Mouse (Mus musculus): Measurements from ENCODE around the gene Mios. TPM values are rescaled to one million over a fixed set of nuclear protein-coding genes. Genes with fewer than 3 reads are reported as not detected.
A peak's percentile ranks its signal among the peaks of the same experiment; 100 is the strongest.

The Mios gene
- polyA plus RNA-seq, 1 experiment from 2014 or later = 23.5 TPM

- Histone ChIP-seq H3K9ac (ENCODE audit: low read length) (no peak overlapping the region), H3K4me2 (ENCODE audit: low read depth, low read length) (no peak overlapping the region), H3K9me3 (ENCODE audit: control insufficient read depth, low read length) (no peaks in the 10 kb centered on the region), H3K36me3 (ENCODE audit: control insufficient read depth, insufficient read depth, low read length) (no peaks in the 10 kb centered on the region), H3K4me3 (ENCODE audit: low read length) (no peak overlapping the region), H3K27me3 (ENCODE audit: control insufficient read depth, insufficient read depth, low read depth, low read length) (no peaks in the 10 kb centered on the region), H3K4me1 (replicated peaks; ENCODE audit: control insufficient read depth, insufficient read depth, low read length) (no peaks in the 10 kb centered on the region), H3K27ac (ENCODE audit: low read length) (no peak overlapping the region)
- WGBS = 58% methylated on average over 3 of the region's 3 CpGs
- ATAC-seq (ENCODE audit: low read depth) = no peak
Measured at GRCm38 (mm10) chr6:8189917-8190316, 19.1 kb upstream of the Mios start.

- Histone ChIP-seq H3K4me1 (replicated peaks; ENCODE audit: control insufficient read depth, insufficient read depth, low read length) (no peaks in the 10 kb centered on the region), H3K27me3 (ENCODE audit: control insufficient read depth, insufficient read depth, low read depth, low read length) (no peaks in the 10 kb centered on the region), H3K4me2 (ENCODE audit: low read depth, low read length) (no peak within 1 kb of the TSS), H3K4me3 (ENCODE audit: low read length) (no peak within 1 kb of the TSS), H3K27ac (ENCODE audit: low read length) (no peak within 1 kb of the TSS), H3K36me3 (ENCODE audit: control insufficient read depth, insufficient read depth, low read length) (no peaks in the 10 kb centered on the region), H3K9me3 (ENCODE audit: control insufficient read depth, low read length) (no peaks in the 10 kb centered on the region; the same call in 1 of the 2 replicates), H3K9ac (ENCODE audit: low read length) (no peak within 1 kb of the TSS)
- no peak for ATAC-seq (ENCODE audit: low read depth)
Measured at GRCm38 (mm10) chr6:8192517-8192916, 16.5 kb upstream of the Mios start, which contains the start of gene Col28a1. TSS of gene Col28a1 (minus strand) at chr6:8192617.

DNA sequence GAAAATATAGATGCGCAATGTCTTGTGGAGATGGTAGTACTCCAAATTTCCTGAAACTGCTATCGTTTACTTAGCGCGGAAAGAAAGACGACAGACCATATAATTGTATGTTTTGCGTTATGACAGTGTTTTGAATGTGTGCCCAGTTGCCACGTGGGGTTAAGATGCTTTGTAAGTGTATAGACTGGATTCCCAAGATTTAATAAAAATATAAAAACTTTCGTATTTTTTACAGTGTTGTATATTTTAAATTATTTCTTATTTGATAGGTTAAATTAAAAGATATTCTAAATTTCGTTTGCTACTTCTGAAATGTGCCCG lies 804 bp downstream of the Mios start:
- WGBS = 8% methylated on average over 10 of the region's 10 CpGs
- H3K27ac ChIP-seq (ENCODE audit: low read length) = peak overlapping the region; percentile 96
- H3K27me3 ChIP-seq (ENCODE audit: control insufficient read depth, insufficient read depth, low read depth, low read length) = no peaks in the 10 kb centered on the region
- peak overlapping the region; percentile 65 for H3K4me2 ChIP-seq (ENCODE audit: low read depth, low read length)
- peaks cover 3% of the 10 kb centered on the region; the same call in 1 of the 2 replicates for H3K36me3 ChIP-seq (ENCODE audit: control insufficient read depth, insufficient read depth, low read length)
- H3K9ac ChIP-seq (ENCODE audit: low read length) = peak overlapping the region; percentile 92
- ATAC-seq (ENCODE audit: low read depth) = no peak
- peaks cover 7% of the 10 kb centered on the region for H3K4me1 ChIP-seq (replicated peaks; ENCODE audit: control insufficient read depth, insufficient read depth, low read length)
- H3K4me3 ChIP-seq (ENCODE audit: low read length) = peak overlapping the region; percentile 80
- H3K9me3 ChIP-seq (ENCODE audit: control insufficient read depth, low read length) = no peaks in the 10 kb centered on the region

DNA sequence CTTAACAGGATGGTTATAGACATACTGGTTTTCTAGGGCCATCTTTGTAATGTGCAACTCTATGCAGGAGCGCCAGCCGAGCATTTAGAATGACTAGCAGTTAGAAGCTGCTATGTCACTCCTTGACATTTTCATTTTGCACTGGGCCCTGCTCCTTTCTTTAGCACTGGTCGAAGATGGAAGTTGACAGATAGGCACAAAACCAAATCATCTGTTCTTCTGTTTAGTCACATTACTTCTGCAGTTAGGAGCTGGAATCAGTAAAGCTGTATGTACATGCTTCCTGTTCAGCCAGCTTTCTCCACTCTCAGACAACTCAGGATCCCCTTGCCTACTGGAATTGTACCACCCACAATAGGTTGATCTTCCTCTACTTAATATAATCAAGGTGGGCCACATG lies 1.6 kb downstream of the Mios start:
- ATAC-seq (ENCODE audit: low read depth) = no peak
- Histone ChIP-seq H3K4me2 (ENCODE audit: low read depth, low read length) (no peak overlapping the region), H3K27ac (ENCODE audit: low read length) (no peak overlapping the region), H3K4me3 (ENCODE audit: low read length) (no peak overlapping the region), H3K9me3 (ENCODE audit: control insufficient read depth, low read length) (no peaks in the 10 kb centered on the region), H3K9ac (ENCODE audit: low read length) (no peak overlapping the region), H3K27me3 (ENCODE audit: control insufficient read depth, insufficient read depth, low read depth, low read length) (no peaks in the 10 kb centered on the region), H3K4me1 (replicated peaks; ENCODE audit: control insufficient read depth, insufficient read depth, low read length) (peaks cover 5% of the 10 kb centered on the region), H3K36me3 (ENCODE audit: control insufficient read depth, insufficient read depth, low read length) (peaks cover 10% of the 10 kb centered on the region; the same call in 1 of the 2 replicates)
- WGBS = 83% methylated on average over 3 of the region's 3 CpGs

- no peak for ATAC-seq (ENCODE audit: low read depth)
- Histone ChIP-seq H3K4me1 (replicated peaks; ENCODE audit: control insufficient read depth, insufficient read depth, low read length) (no peaks in the 10 kb centered on the region), H3K4me3 (ENCODE audit: low read length) (no peak overlapping the region), H3K27ac (ENCODE audit: low read length) (no peak overlapping the region), H3K9ac (ENCODE audit: low read length) (no peak overlapping the region), H3K4me2 (ENCODE audit: low read depth, low read length) (no peak overlapping the region), H3K9me3 (ENCODE audit: control insufficient read depth, low read length) (no peaks in the 10 kb centered on the region), H3K27me3 (ENCODE audit: control insufficient read depth, insufficient read depth, low read depth, low read length) (no peaks in the 10 kb centered on the region), H3K36me3 (ENCODE audit: control insufficient read depth, insufficient read depth, low read length) (peaks cover 10% of the 10 kb centered on the region; the same call in 1 of the 2 replicates)
- WGBS = 78% methylated on average over 3 of the region's 3 CpGs
Measured at GRCm38 (mm10) chr6:8227035-8227434, 18.0 kb downstream of the Mios start.

DNA sequence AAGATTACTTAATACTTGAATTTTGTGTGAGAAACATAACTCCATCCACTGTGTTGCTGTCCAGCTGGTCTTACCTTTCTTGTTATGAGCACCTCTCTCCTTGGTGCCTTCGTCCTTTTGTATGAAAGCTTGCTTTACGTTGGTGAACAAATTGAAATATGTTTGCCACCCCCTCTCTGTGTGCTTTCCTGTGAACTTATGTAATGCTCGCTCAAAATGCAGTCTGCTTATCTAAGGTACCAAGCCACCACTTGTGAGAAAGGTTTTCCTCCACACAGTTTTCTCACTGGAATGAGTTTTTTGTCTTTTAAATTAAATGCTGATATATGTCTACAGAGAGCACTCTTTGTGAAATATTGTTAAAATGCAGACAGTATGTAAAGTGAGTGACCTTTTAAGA lies 19.6 kb downstream of the Mios start:
- no peak overlapping the region for H3K9ac ChIP-seq (ENCODE audit: low read length)
- H3K36me3 ChIP-seq (ENCODE audit: control insufficient read depth, insufficient read depth, low read length) = peaks cover 14% of the 10 kb centered on the region; the same call in 1 of the 2 replicates
- no peaks in the 10 kb centered on the region for H3K9me3 ChIP-seq (ENCODE audit: control insufficient read depth, low read length)
- WGBS = 81% methylated on average over 3 of the region's 3 CpGs
- ATAC-seq (ENCODE audit: low read depth) = no peak
- no peaks in the 10 kb centered on the region for H3K27me3 ChIP-seq (ENCODE audit: control insufficient read depth, insufficient read depth, low read depth, low read length)
- no peak overlapping the region for H3K4me3 ChIP-seq (ENCODE audit: low read length)
- no peak overlapping the region for H3K4me2 ChIP-seq (ENCODE audit: low read depth, low read length)
- no peak overlapping the region for H3K27ac ChIP-seq (ENCODE audit: low read length)
- H3K4me1 ChIP-seq (replicated peaks; ENCODE audit: control insufficient read depth, insufficient read depth, low read length) = no peaks in the 10 kb centered on the region

GRCm38 (mm10) chr6:8258316-8258715 lies 49.3 kb downstream of the Mios start:
- Histone ChIP-seq H3K27ac (ENCODE audit: low read length) (peak overlapping the region; percentile 70), H3K27me3 (ENCODE audit: control insufficient read depth, insufficient read depth, low read depth, low read length) (no peaks in the 10 kb centered on the region), H3K9me3 (ENCODE audit: control insufficient read depth, low read length) (no peaks in the 10 kb centered on the region), H3K9ac (ENCODE audit: low read length) (peak overlapping the region; percentile 92), H3K4me1 (replicated peaks; ENCODE audit: control insufficient read depth, insufficient read depth, low read length) (peaks cover 6% of the 10 kb centered on the region; the same call in 1 of the 2 replicates), H3K4me2 (ENCODE audit: low read depth, low read length) (peak overlapping the region; percentile 91), H3K36me3 (ENCODE audit: control insufficient read depth, insufficient read depth, low read length) (peaks cover 4% of the 10 kb centered on the region; the same call in 1 of the 2 replicates), H3K4me3 (ENCODE audit: low read length) (peak overlapping the region; percentile 92)
- 9% methylated on average over 6 of the region's 6 CpGs for WGBS
- ATAC-seq (ENCODE audit: low read depth) = no peak

DNA sequence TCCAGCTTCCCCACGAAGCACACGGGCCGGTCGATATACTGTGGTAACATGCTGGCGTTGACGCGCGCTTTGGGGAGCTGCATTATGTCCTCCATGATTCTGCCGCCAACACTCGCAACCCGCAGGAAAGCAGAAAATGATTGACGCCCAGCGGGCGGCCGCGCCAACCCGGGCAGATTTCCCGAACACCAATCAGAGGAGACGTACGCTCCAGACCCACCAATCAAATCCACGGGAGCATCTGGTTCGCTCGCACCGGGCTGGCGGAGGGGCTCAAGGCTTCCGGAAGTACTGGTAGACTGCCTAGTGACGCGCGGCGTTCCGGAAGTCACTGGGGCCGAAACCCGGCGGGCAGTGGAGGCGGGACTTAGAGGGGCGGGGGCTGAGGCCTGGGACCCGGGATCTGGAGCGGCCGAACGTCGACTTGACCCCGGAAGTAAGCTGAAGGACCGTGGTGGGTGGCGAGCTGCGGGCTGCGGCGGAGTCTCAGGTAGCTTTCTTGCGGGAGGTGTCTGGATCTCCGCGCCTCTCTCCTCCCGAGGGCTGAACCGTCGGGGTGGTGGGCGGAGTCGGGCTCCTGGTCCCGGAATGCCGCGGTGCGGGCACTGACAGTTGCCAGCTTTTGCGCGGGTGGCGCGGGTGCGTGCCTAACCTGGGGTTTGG lies 50.1 kb downstream of the Mios start, which contains the start of the genes Rpa3, Umad1 and Gm45062:
Gene Rpa3 (minus strand): TSS at position 170 of the 663 bp plus-strand sequence.
Gene Umad1 (plus strand): TSS at position 285 of the 663 bp plus-strand sequence.
Gene Gm45062 (plus strand): TSS at position 447 of the 663 bp plus-strand sequence.
- peaks cover 6% of the 10 kb centered on the region; the same call in 1 of the 2 replicates for H3K4me1 ChIP-seq (replicated peaks; ENCODE audit: control insufficient read depth, insufficient read depth, low read length)
- ATAC-seq (ENCODE audit: low read depth) = peak; percentile 100
- WGBS = under 1% methylated on average over 59 of the region's 64 CpGs

DNA sequence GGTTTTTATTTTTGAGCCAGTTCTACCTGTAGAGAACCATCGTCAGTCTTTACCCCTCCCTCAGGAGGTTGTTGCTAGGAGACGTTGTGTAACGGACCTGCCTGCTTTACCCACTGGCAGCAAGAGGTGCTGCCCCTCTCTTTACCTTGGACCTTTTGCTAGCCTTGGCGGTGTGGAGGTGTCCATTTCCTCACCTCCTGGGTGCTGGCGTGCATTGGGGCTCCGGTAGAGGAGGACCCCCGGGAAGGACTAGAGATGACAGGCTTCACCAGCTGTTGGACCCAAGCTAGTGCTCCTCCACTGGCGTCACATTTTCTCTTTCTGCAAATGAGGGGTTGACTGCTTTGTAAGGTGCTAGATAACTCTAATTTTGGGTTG lies 50.6 kb downstream of the Mios start:
- Histone ChIP-seq H3K27me3 (ENCODE audit: control insufficient read depth, insufficient read depth, low read depth, low read length) (no peaks in the 10 kb centered on the region), H3K27ac (ENCODE audit: low read length) (peak overlapping the region; percentile 81; the same call in 1 of the 2 replicates), H3K4me1 (replicated peaks; ENCODE audit: control insufficient read depth, insufficient read depth, low read length) (peaks cover 6% of the 10 kb centered on the region; the same call in 1 of the 2 replicates), H3K4me3 (ENCODE audit: low read length) (peak overlapping the region; percentile 92), H3K9me3 (ENCODE audit: control insufficient read depth, low read length) (no peaks in the 10 kb centered on the region), H3K4me2 (ENCODE audit: low read depth, low read length) (peak overlapping the region; percentile 93), H3K9ac (ENCODE audit: low read length) (peak overlapping the region; percentile 79), H3K36me3 (ENCODE audit: control insufficient read depth, insufficient read depth, low read length) (no peaks in the 10 kb centered on the region)
- WGBS = 1% methylated on average over 8 of the region's 8 CpGs
- no peak for ATAC-seq (ENCODE audit: low read depth)

More for the DNA sequence above, 50.1 kb downstream of the Mios start, which contains the start of the genes Rpa3, Umad1 and Gm45062:
- Histone ChIP-seq H3K9ac (ENCODE audit: low read length) (peak within 1 kb of the TSS; percentile 92), H3K4me2 (ENCODE audit: low read depth, low read length) (peak within 1 kb of the TSS; percentile 93), H3K36me3 (ENCODE audit: control insufficient read depth, insufficient read depth, low read length) (no peaks in the 10 kb centered on the region), H3K4me3 (ENCODE audit: low read length) (peak within 1 kb of the TSS; percentile 92), H3K9me3 (ENCODE audit: control insufficient read depth, low read length) (no peaks in the 10 kb centered on the region), H3K27ac (ENCODE audit: low read length) (peak within 1 kb of the TSS; percentile 81), H3K27me3 (ENCODE audit: control insufficient read depth, insufficient read depth, low read depth, low read length) (no peaks in the 10 kb centered on the region)

All from lung, embryonic 16.5 days (tissue).